Mouse (Mus musculus): ENCODE data around the gene Tbpl1. TPM values are rescaled to one million over a fixed set of nuclear protein-coding genes. Genes with fewer than 3 reads are reported as not detected.

Gene Tbpl1
- polyA plus RNA-seq, 1 experiment from 2014 or later: 53.3 TPM

DNA sequence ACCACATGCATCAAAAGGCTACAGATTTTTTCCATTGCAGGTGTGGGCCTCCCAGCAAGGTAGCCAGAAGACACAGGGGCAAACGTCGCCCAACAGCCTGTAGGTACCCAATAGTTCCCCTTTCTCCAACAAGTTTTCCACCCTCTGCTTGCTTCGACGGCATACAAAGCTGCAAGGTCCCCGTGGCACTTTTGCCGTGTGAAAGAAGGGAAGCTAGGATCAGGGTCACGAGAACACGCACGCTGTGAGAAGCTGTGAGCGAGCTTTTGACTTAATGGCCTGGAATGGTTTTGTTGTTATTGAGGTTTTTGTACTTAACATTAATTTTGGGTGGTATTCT, 72.4 kb downstream of the Tbpl1 start:
- Histone ChIP-seq H3K27ac (no peak overlapping the region), H3K27me3 (no peaks in the 10 kb centered on the region), H3K9ac (no peak overlapping the region), H3K36me3 (no peaks in the 10 kb centered on the region), H3K9me3 (no peaks in the 10 kb centered on the region), H3K4me3 (no peak overlapping the region), H3K4me1 (peaks cover 12% of the 10 kb centered on the region), H3K4me2 (no peak overlapping the region)
- no peak for ATAC-seq (ENCODE audit: insufficient number of reproducible peaks, low FRiP score, low TSS enrichment, low read depth)
- 79% methylated on average over 10 of the region's 10 CpGs for WGBS

DNA sequence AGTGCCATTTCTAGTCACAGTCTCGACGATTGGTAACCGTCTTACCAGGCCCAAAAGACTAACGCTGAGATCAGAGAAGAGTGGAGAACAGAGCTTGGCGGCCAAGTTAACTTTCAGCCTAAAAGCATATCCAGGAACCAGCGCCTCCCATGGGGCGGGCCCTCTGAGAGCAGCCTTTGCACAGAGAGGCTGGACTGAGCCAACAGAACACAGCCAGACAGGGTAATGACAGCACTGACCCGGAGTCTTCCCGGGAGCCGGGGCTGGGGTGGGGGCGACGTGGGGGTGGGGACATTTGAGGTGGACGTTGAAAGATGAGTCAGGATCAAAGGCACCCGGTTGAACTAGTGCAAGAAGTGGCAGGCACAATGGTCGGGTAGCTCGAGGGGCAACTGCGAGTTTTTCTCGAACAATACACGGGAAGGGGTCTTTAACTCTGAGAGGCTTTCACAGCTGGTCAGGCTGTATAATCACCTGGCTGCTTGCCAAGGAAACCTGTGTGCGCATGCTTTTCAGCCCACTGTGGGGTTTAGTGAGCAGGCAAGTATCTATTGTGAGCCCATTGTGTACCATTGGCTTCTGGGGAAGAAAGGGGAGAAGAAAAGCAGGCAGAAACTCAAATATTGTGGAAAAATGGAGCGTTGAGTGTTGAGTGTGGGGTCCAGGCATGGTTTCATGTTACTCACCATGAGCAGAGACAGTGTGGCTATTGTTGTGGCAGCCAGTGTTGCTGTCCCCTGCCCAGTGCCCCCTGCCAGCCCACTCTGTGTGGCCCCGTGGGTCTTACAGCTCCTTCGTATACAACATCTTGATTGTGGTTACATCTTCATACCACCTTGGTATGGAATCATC, 73.0 kb downstream of the Tbpl1 start:
- no peaks in the 10 kb centered on the region for H3K36me3 ChIP-seq

More for the DNA sequence above, 73.0 kb downstream of the Tbpl1 start:
- Histone ChIP-seq H3K4me3 (no peak overlapping the region), H3K4me2 (peak overlapping the region; percentile 19), H3K9ac (no peak overlapping the region), H3K9me3 (no peaks in the 10 kb centered on the region), H3K27me3 (no peaks in the 10 kb centered on the region), H3K4me1 (peaks cover 15% of the 10 kb centered on the region), H3K27ac (no peak overlapping the region)
- peak; percentile 35; the same call in 1 of the 2 replicates for ATAC-seq (ENCODE audit: insufficient number of reproducible peaks, low FRiP score, low TSS enrichment, low read depth)
- WGBS: 27% methylated on average over 23 of the region's 23 CpGs

Small RNA genes lying within 50 kb of the gene (microRNA-seq; reads per million reads assigned to microRNA genes)
- gene Mir7663: 1.0 reads per million

Other genes starting within 250 kb of the Tbpl1 start
- 2.9 and 3.0 TPM in 2 replicates for gene Slc2a12, start 86.9 kb downstream of the Tbpl1 start, polyA plus RNA-seq (2015; fragmentation: Nextera tagmentation; extraction: Ambion mirVana)
- gene Tcf21, start 88.2 kb upstream of the Tbpl1 start, polyA plus RNA-seq (2015; fragmentation: Nextera tagmentation; extraction: Ambion mirVana): 0.14 and 0.19 TPM in 2 replicates